Mouse (Mus musculus): ENCODE measurements at regions not wholly inside any gene's neighbourhood (a gene's known extent, or its start where the extent isn't known, plus 50 kb on each side); places are given as distances from the start of the nearest gene placed in this dataset.
A peak's percentile ranks its signal among the peaks of the same experiment; 100 is the strongest.

DNA sequence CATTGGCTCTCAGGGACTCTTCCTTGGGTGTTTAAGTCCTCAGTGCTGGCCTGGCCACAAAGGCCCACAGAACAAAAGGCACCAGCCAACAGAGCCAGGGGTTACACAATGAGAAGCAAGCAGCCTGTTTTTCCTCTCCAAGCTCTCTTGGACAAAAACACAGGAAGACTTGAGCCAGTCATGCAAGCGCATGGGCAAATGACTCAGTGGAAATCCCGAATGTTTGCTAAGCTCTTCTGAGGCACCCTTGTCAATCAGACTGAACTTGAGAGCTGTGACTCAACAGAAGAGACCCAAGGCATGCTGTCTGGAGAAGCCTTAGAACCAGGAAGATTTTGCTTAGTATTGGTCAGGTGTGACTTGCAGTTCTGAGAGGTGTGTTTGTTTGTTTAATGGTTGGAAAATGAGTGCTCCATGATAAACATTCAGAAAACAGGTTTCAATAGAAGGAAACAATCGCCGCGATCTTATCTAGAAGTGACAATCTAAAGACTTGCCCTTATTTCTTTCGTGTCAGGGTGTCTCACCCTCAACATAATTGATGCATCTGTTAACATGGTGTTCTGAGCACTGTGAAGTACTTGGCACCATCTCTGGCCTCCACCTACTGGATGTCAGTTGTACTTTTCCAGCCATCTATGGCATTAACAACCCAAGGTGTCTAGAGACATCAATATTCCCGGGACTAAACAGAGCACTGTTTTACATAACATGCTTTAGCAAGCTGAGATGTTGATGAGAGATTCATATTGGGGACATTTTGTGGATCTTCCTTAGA lies 124.0 kb upstream of the Tmc1 start:
- no peak for DNase-seq (ENCODE audit: low spot score in 2 of 2)

- DNase-seq (ENCODE audit: low spot score in 2 of 2) = no peak
These were observed 114.4 kb upstream of the Tmc1 start for GRCm38 (mm10) chr19:21068381-21068780.

- no peak for DNase-seq (ENCODE audit: low spot score in 2 of 2)
These were observed 112.6 kb upstream of the Tmc1 start for GRCm38 (mm10) chr19:21066432-21067113.

DNA sequence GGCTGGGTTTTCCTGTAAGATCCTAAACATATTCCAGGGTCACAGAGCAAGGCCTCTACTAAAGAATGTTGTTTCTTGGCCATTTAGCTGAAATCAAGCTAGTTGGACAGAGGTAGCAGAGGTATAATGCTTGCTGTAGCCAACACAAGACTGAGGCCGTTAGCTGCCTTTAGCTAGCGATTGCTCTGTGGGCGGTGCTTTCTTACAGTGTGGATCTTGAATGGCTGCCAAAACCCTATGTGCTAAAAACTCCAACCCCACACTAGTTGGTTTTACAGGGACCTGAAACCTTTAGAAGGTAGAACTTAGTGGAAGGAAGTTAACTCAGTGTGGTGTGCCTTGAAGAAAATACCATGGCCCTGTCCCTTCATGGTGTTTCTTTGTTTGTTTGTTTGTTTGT lies 110.9 kb upstream of the Tmc1 start:
- DNase-seq (ENCODE audit: low spot score in 2 of 2) = no peak

- peak in 1 of 2 experiments; percentile 50 for DNase-seq (ENCODE audit: low spot score in 2 of 2)
These were observed 99.9 kb upstream of the Tmc1 start for GRCm38 (mm10) chr19:21053597-21054544.

- no peak for DNase-seq (ENCODE audit: low spot score in 2 of 2)
These were observed 98.8 kb upstream of the Tmc1 start for GRCm38 (mm10) chr19:21052771-21053170.

DNA sequence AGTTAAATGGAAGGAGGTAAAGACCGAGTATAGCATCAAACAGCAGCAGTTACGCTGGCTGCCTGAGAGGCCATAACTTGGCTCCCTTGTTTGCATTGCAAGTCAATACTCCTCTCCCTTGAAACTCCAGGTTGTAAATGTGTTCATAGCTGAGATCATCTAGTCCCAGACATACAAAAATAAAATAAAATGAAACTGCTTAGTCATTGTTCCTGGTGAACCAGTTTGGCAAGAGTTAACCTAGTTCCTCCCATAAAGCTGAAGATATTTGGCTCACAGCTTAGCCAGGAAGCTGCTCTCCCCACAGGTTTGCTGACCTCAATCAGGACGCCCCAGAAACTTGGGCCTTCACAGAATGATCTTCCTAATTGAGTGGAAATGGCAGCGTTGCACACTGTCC lies 97.9 kb upstream of the Tmc1 start:
- no peak for DNase-seq (ENCODE audit: low spot score in 2 of 2)

DNA sequence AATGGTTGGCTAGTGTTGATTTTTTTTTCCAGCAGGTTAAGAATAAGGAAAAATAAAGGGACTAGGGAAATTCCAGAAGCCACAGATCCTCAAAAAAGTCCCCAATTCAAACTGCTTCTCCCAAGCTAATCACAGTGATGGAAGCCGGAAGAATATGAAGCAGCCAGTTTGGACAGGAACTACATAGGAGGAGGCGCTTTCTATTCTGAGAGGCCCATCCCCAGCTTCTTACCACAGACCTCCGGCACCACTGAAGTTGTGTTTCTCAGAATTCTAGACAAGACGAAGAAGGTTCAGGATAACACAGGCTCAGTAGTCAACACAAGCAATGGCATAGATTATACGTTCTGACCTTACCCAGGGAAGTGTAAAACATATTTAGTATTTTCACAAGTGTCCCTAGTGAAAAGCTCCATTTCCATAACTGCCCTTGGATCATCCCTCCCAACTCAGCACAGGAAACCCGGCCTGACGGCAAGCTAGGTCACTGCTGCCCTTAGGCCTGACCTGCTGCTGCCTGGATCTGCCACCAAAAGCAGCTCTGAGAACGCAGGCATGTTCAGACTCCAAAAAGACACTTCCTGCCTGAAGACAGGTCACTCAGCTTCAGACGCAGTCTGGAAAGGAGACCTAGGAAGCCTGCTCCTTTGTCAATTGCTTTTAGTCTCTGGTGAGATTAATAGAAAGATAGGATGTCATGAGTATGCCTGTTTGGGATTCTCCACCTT lies 97.2 kb upstream of the Tmc1 start:
- no peak for DNase-seq (ENCODE audit: low spot score in 2 of 2)

DNA sequence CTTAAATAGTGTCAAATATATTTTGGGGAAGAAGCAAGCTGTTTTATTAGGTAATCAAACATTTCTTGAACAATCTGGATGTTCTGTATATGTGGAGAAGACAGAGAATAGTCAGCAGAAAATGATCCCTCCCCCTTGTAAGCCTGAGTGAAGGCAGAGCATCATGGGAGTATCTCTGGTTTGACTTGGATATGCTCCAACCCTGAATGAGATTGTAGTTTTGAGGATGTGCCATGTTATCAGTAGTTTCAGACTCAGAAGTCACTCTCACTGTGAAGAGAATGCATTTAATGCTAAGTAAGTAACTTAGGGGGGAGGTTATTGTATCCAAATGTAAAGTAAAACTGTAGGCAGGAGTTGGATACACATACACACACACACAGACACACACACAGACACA lies 95.3 kb upstream of the Tmc1 start:
- DNase-seq (ENCODE audit: low spot score in 2 of 2) = no peak

GRCm38 (mm10) chr19:21045565-21045964 lies 91.6 kb upstream of the Tmc1 start:
- no peak for DNase-seq (ENCODE audit: low spot score in 2 of 2)

- no peak for DNase-seq (ENCODE audit: low spot score in 2 of 2)
These were observed 90.0 kb upstream of the Tmc1 start for GRCm38 (mm10) chr19:21043958-21044357.

DNA sequence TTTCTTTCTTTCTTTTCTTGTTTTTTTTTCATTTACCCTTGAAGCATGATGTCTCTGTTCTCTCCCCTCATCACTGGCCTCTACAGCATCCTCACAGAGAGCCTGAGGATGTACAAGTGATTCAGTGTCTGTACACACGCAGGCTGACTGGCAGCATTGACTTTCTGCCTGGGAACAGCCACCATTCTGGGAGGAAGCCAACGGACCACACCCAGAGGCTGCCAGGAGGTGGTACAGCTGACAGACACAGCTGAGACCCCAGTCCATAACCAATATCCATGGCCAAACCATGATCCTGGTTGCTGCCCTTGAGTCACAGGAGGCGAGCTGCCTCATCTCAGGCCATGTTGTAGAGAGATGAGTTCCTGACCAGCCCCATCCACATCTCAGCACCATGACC lies 88.5 kb upstream of the Tmc1 start:
- DNase-seq (ENCODE audit: low spot score in 2 of 2) = no peak

DNA sequence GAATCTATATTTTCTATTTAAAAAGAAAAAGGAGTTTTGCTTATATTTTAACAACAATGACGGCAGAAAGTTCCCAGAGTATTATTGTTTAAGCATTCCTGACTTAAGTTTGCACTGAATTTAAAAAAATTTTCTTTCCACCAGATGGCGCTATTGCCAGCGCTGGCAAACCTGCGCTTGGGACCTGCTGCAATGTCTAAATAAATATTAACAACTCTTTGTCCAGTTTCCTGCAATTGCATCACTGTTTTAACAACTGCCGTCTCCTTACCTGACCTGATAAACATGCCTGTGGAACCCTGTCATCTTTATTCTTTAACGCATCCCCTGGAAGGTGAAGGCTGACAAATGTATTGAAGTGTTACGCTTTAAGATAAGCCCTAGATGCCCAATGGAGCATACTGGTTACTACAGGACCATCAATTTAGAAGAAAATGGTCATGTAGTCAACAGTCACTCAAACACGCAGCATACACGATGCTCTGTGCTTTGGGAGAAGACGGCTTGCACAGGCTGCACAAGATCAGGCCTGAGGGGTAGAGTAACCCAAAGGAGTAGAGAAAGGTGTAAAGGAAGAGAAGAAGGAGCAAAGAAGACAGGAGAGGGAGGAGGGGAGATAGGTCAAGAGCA lies 83.6 kb upstream of the Tmc1 start:
- peak in 1 of 2 experiments; percentile 48 for DNase-seq (ENCODE audit: low spot score in 2 of 2)

- DNase-seq (ENCODE audit: low spot score in 2 of 2) = peak in 1 of 2 experiments; percentile 11
These were observed 82.8 kb upstream of the Tmc1 start for GRCm38 (mm10) chr19:21036507-21037425.

- DNase-seq (ENCODE audit: low spot score in 2 of 2) = no peak
These were observed 81.5 kb upstream of the Tmc1 start for GRCm38 (mm10) chr19:21035505-21035904.

- no peak for DNase-seq (ENCODE audit: low spot score in 2 of 2)
These were observed 80.0 kb upstream of the Tmc1 start for GRCm38 (mm10) chr19:21033991-21034390.

GRCm38 (mm10) chr19:21032558-21032957 lies 78.6 kb upstream of the Tmc1 start:
- DNase-seq (ENCODE audit: low spot score in 2 of 2) = no peak

DNA sequence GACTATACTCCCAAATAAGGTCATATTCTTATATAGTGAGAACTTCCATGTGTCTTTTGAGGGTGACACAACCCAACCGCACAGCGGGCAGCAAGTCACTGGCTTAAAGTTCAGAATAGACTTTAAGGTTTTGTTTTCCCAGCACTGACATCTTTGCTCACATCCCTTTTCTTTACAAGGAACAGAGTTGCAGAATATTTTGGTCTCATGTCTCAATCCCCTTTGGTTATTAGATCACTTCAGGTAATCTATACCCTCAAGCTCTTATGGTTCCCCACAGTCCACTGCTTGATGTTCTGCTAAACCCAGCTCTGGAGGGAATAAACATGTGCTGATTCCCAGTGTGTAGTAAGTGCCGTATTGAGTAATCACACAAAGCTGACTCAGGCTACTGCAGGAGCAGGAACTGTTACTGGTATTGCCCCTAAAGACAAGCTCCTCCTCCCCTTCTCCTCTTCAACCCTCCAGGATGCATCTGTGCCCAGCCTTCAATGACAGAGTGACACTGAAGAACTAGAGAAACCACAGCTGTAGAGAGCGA lies 77.8 kb upstream of the Tmc1 start:
- DNase-seq (ENCODE audit: low spot score in 2 of 2) = no peak

GRCm38 (mm10) chr19:21030971-21031370 lies 77.0 kb upstream of the Tmc1 start:
- DNase-seq (ENCODE audit: low spot score in 2 of 2) = no peak

DNA sequence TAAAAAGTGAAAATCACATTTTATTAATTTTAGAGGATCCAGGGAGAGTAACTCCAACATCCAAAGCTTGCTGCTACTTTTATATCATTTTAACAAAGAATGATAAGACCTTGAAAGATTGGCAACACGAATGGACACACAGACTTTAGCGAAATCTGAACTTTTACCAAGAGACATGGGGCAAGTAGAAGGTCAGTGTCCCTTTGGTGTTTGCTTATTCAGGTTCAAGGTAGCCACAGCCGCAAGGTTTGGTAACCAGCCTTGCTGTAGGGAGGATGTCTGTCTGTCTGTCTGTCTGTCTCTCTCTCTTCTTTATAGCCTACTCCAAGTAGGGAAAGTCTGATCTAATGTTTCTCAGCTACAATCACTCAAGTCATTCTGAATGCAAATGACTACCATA lies 75.0 kb upstream of the Tmc1 start:
- no peak for DNase-seq (ENCODE audit: low spot score in 2 of 2)
